Mouse (Mus musculus) MEL-GATA-1-ER (cell line): ENCODE data around the gene Manba.
"Not testable (repeated sequence)": the region's sequence is repeated elsewhere in the genome, so short reads cannot be mapped to it uniquely, and the experiment has no call there.

Experiments used
- DNase-seq: peaks from one replicate; pipeline ENCODE4 v3.0.0-alpha.2; 2012; ENCODE audit warnings: low read depth; ENCODE audit errors: extremely low read depth

The Manba gene

DNA sequence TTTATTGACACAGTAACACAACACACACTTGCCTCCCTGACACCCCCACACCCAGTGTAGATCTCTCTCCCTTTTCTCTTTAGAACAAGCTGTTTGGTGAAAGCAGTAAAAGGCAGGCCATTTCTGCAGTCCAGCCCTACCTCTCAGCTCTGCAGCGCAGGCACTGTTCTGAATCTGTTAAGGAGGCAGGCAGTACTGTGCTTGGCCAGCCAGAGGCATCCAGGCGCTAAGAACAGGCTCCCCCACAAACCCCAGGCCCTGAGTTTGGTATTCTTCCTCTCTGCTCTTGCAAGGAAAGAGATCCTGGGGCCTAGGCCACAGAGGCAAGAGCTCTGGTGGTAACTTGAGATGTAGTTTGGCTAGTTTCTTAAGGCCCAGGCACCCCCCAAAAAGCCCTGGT, 39.5 kb downstream of the Manba start:
- DNase-seq: not testable (repeated sequence)

GRCm38 (mm10) chr3:135529670-135530069, 44.3 kb downstream of the Manba start:
- DNase-seq: no peak

DNA sequence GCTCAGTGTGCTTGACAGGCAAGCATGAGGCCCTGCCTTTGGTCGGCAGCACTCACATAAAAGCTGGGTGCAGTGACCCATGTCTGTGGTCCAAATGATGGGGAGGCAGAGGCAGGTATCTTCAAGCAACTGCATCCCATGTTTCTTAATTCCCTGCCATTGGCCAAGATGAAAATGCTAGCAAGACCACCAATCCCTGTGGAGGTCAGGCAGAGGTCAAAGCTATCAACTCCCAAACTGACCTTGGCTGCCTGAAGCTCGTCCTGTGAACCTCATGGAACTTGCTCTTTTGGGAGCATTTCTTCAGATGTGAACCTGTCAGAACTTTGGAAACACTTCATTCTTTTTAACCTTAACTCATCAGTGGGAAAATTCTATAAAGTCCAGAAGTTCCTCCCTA, 46.4 kb downstream of the Manba start:
- DNase-seq: no peak

GRCm38 (mm10) chr3:135534103-135534502, 48.7 kb downstream of the Manba start:
- peak; percentile 25 for DNase-seq

DNA sequence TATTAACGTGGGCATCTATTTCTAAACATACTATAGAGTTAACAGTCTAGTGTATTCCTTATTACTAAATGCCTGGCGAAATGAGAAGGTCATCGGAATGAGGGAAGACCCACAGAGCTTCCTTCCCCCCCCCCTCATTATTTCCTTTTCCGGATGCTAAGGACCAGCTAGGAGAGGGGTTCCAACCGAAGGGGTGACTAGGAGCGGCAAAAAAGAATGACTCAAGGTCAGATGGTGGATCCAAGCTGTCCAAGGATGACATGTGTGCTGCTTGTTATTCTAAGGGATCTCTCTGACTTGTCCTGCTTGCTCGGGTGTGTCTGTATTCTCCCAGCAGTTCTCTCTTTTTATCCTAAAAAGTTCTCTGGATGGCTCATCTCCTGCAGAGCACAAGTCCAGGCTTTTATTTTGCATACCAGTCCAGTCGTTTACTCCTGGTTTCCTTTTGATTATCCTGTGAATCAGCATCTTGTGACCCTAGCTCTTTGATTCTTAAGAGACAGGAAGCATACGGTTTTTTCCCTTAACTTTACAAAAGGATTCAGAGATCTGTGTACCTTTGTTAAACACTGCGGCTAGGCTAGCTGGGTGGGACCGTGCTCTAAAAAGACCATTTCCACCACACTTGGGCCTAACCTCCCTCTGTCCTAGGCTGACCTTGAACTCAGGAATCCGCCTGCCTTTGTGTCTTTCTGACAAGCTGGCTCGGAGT, 61.0 kb downstream of the Manba start:
- no peak for DNase-seq

DNA sequence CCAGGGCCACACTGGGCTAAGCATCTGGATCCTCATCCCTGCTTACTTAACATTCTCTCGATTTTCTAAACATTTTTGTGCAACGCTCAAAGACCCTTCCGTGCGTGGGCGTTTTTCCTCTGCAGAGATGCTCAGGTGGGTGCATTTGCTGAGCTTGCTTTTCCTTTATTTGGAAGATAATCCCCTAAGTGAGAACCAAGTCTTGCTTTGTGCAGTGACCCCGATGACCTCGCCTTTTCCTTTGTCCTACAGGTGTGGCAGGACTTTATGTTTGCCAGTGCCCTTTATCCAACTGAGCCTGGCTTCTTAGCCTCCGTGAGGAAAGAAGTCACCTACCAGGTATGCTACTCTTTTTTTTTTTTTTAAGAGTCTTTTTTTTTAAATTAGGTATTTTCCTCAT, 61.9 kb downstream of the Manba start:
- no peak for DNase-seq

DNA sequence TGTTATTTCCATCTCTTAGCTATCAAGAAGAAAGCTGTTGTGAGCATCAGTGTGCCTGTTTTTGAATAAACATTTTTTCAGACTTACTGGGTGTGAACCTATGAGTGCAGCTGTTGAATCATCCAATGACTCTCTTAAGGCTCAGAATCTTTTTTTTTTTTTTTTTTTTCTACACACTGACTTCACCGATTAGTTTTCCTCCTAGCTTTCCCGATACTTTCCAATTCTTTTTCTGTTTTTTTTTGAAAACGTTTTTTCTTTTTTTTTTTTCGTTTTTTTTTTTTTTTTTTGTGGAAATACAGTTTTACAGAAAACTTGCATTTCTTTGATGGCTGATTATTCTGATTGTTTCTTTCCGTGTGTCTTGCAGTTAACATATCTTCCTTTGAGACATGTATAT, 67.5 kb downstream of the Manba start:
- DNase-seq: no peak

DNA sequence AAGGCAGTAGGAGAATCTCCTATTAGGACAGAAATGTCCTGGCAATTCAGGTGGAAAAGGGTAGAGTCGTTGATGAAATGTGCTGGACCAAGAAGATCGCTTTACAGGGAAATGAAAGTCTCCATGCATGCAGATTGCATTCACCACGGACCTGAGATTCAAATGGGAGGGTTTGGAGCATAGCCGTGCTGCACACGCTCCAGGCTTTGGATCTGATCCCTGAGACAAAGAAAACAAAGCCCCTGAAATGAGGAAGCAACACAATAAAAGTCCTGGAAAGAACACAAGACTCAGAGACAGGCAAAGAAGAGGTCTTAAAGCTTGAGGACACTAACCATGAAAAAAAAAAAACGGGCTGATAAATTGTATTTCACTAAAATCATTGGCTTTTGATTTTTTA, 69.8 kb downstream of the Manba start:
- DNase-seq: no peak

DNA sequence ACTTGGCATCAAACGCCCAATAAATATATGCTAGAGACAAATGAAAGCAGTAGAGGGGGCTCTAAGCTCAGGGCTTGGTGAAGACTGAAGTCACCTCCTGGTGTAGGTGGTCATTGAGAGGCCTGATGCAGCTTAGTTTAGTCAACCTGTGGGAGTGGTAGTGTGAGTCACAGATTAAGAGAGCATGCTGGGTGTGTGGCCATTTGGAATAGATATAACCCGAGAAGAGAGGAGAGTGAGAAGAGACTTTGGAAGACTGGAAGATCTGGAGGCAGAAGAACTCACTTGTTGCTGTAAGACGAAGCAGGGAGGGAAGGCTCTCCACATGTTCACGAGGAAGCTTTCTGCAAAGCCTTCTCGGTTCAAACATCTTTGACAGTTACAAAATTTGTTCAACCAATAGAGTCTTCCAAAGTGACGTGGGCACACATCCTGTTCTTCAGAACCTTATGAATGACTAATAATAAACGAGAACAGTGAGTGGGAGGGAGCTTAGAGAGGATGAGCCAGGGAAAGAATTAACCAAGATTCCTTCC, 70.7 kb downstream of the Manba start:
- DNase-seq: no peak

DNA sequence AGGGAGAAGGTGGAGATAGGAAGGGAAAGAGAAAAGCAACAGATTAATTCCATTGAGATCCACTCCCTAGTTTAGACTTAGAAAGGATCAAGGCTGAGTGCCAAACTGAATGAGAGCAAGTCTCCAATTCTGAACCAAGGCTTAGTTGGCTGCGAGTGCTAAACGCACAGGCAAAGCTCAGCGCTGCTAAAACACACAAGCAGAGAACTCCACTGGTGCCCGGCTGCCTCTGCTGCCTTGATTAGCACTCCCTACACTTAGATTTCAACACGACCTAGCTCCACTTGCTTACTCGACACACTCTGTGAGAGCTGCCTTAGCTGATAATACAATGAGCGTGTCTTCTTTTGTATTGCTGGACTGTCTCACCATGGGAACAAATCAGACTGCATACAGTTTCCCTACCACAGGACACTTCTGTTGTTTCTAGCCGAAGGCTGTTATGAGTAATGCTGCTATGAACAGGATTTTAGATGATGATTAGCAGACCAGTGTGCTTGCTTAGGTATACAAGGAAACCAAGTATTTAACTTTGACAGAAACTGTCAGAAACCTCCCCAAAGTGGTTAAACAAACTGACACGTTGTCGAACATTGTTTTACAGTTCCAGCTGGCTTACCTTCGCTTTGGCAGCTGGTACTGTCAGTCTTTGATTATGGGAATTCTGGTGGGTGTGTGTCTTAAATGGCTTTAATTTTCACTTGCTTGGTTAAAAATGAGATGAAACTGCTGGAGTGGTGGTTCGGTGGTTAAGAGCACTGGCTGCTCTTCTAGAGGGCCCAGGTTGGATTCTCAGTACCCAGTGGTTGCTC, 71.6 kb downstream of the Manba start:
- no peak for DNase-seq

DNA sequence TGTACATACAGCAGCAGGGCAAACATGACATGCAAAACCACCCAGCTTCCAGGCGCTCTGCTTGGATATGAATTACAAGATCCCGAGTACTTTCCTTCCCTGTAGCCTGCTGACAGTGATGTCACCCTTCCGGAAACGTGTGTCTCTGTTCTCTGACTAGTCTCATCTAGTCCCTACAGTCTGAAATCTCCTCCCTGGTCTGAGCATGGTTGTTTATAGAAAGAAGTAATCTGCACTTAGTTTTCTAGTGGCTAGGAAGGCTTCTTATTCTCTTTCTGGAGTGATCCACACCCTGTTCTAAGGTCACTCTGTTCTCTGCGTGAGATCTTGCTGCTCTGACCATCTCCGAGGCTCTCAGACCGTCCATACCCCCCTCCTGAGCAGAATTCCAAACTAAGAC, 76.6 kb downstream of the Manba start:
- DNase-seq: no peak

GRCm38 (mm10) chr3:135563163-135563689, 77.8 kb downstream of the Manba start:
- no peak for DNase-seq

- no peak for DNase-seq
These were observed 79.3 kb downstream of the Manba start for GRCm38 (mm10) chr3:135564706-135565105.

GRCm38 (mm10) chr3:135565306-135565705, 79.9 kb downstream of the Manba start:
- no peak for DNase-seq

DNA sequence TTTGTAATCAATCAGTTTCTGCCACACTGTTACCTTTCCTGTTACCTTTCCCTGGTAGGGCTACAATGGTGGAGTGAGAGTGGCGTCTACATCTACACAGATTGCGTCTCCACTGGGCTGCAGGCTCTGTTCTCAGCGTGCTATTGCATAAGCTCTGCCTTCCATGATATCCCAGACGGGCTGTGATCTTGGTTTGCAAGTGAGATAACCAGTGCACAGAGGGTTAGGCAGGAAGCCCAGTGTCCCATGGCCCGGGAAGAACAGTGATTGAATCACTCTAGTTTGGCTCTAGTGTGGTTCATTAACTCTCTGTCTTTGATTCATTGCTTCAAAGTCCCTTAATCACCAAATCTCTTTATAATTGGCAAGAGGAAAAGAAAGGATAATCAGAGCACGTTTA, 82.5 kb downstream of the Manba start:
- DNase-seq: no peak

DNA sequence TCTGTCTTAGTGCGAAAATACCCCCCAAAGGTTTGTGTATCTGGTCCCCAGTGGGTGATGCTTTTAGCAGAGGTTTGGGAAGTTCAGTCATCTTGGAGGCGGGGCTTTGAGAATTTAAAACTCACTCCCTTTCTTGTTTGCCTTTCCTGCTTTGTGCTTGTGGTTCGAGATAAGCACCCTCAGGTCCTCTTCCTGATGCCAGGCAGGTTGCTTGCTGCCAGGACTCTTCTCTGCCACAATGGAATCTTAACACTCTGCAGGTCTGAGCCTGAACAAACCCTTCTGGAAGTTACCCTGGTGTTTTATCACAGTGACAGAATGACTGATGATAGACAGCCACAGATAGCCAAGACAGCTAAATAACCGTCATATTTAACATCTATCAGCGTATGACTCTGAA, 83.2 kb downstream of the Manba start:
- no peak for DNase-seq

DNA sequence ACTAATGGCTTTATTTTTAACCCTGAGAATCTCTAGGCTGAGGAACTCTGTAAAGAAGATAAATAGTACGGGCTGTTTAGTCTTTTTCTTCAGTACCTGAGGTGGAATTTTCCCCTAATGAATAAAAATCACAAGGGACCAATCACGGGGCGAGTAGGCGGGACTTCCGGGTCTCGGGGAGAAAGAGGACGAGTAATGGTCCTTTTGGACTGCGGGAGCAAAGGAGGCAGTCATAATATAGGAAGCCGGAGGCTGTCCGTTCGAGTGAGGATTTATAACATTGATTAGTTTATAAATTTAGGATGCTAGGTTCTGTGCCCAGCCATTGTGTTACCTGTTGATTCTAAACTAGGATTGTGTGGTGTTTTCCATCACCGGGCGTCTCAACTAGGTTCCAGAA, 86.1 kb downstream of the Manba start:
- no peak for DNase-seq

DNA sequence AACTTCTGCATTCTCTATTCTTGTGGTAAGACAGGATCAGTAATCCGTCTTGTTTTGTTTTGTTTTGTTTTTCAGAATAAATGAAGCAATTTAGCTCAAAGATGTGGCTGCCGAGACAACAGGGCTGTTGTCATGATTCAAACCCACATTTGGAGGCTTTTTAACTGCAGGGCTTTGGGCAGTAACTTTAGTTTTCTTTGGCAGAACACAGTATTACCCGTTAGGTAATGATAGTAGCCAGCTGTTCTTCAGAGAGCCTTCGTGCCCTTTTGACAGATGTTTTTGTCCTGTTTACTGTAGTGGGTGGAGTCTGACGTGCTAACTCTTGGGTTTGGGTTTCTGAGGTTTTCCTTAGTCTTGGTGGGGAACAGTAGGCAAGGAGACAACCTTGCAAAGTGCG, 87.6 kb downstream of the Manba start:
- no peak for DNase-seq

- DNase-seq: no peak
These were observed 89.7 kb downstream of the Manba start for GRCm38 (mm10) chr3:135575126-135575525.

GRCm38 (mm10) chr3:135578588-135579140, 93.3 kb downstream of the Manba start:
- DNase-seq: no peak

GRCm38 (mm10) chr3:135579179-135579578, 93.8 kb downstream of the Manba start:
- DNase-seq: no peak
